Mouse (Mus musculus) brain, embryonic 18.5 days (tissue): ENCODE measurements around the gene Susd3.

Experiments
- DNase-seq: peaks from one replicate; pipeline ENCODE4 v3.0.0-alpha.2; 2012; ENCODE audit warnings: low read depth, low spot score

The Susd3 gene

DNA sequence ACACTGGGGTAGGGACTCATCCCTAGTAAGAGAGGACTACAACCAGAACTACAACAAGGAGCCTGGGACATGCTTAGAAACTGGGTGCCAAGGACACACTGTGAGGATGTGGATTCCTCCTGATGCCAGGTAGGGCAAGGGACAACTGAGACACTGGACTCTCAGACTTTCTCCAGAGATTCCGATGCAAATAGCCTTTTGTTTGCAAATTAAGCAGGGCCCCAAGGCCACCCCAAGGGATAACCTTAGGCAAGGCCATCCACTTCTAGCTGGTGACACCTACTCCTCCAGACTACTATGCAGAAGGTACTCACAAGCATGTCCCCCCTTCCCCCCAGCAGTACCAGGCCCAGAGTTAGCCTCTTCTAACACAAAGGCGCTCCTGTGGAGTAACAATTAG lies 1.9 kb downstream of the Susd3 start:
- no peak for DNase-seq

DNA sequence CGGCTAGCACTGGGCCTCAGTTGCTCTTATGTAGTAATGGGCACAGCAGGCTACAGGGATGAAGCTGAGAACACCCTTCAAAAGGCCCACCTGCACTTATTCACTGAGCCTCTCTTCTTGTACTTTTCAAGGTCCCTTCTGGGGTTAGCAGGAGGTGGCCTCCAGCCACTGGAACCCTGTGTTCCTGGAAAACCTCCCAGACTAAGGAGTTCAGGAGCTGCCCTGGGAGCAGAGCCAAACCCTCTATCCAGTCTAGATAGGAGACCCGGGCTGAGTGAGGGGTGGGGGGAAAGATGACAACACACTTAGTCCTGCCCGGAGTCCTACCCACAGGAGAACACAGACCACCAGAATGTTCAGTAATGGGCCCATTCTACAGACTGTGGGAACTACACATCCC lies 2.5 kb downstream of the Susd3 start:
- no peak for DNase-seq

DNA sequence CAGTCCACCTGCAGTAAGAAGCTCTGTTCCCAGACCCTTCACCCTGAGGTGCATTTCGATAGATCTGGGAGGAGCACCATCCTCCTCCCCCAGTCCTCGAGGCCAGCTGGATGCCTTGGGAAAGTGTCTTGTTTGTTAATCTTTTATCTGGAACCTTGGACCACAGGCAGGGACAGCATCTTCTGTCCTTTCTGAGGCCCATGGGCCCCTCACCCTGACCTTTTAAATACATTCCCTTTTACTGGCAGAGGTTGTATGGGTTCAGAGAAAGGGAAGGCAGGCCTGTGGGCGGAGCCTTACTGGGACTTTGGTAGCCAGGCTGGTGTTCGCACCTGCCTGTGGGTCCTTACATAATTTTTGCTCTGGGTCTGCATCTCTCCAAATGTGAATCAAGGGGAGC lies 3.3 kb downstream of the Susd3 start:
- no peak for DNase-seq

DNA sequence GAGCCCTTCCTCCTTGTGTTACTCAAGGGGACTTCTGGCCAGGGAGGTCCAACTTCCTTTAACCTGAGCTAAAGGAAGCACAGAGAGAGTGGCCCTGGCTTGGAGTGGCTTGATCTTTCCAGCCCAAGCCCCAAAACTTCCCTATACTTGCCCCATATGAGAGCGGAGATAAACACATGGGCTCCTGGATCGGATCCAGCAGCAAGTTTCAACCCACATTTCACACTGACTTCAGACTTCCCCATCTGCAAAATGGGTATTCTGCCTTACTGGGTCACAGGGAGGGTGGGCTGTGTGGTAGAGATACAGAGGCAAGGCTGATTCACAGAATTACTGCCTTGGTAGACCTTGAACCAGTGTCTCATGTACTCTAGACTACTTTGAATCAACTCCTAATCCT lies 5.0 kb downstream of the Susd3 start:
- no peak for DNase-seq

DNA sequence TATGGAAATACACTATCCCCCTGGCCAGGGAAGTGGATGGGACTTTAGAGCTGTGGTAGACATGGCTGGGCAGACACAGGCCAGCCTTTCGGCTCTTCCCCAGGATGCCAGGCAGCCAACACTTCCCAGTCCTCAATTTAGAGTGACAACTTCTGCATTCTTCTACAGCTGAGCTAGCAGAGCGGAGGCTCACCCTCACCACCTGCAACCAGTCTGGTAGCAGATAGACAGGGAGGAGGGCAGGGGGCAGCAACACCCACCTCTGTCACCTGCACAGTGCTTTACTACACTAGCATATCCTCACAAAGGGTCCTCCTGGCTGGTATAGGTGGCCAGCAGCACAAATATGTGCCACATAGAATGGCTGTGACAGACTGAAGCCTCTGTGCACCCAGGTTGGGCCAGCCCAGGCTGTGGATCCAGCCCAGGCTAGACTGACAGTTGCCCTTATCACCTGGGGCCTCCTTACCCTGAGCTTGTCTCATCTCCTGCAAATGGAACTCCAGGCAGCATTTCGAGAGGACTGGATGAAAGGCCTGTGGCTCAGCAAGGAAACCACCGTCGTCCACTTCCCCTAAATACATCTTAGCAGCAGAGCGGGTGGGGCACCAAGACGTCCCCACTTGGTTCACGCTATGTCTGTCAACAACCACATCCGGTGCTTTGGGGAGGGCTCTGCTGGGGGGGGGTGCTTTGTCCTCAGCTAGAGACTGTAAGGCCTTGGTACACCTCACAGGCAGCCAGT lies 6.0 kb downstream of the Susd3 start:
- no peak for DNase-seq

DNA sequence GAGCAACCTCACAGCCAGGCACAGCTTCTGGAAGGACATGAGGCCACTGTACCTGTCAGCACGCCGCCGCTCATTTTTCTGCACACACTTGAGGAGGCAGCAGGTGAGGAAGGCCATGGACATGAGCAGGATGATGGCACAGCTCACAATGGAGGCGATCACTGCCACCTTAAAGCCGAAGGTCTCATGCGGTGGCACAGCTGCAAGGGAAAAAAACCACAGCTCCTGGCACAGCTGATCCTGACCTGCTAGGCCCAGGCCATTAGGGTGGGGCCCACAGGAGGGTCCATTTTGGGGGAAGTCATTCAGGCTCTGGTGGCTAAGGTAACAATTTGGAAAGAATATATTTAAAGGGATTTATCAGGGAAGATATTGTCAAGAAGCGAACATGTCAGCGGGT lies 9.8 kb downstream of the Susd3 start:
- no peak for DNase-seq

DNA sequence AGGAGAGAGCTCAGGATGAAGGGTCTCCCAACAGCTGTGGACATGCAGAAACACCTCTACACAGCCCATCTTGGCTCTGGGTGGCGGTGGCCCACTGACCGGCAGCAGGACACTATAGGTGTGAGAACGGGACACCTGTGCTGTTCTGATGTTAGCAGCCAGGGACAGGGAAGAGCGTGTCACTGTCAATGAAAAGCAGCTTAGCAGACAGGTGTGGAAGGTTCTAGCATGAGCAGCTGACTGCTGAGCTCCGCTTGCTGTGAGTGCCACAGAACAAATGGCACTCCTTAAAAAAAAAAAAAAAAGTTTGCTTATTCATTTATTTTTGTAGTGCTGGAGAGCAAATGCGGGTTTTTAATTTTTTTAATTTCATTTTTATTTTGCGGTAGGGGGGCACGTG lies 10.9 kb downstream of the Susd3 start:
- DNase-seq, result no peak

DNA sequence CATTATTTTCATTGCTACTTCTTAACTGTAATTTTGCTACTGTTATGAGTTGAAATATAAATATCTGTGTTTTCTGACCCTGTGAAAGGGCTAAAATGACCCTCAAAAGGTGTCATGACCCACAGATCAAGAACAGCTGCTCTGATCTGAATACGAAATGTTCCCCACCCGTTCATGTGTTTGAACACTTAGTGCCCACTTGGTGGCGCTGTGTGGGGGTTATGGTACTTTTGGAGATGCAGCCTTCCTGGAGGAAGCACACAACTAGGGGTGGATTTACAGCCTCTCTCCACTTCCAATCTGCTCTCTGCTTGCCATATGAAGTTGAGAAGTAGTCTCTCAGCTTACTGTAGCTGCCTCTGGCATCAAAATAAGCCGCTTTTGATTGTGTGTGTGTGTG lies 13.8 kb downstream of the Susd3 start:
- DNase-seq, result no peak

DNA sequence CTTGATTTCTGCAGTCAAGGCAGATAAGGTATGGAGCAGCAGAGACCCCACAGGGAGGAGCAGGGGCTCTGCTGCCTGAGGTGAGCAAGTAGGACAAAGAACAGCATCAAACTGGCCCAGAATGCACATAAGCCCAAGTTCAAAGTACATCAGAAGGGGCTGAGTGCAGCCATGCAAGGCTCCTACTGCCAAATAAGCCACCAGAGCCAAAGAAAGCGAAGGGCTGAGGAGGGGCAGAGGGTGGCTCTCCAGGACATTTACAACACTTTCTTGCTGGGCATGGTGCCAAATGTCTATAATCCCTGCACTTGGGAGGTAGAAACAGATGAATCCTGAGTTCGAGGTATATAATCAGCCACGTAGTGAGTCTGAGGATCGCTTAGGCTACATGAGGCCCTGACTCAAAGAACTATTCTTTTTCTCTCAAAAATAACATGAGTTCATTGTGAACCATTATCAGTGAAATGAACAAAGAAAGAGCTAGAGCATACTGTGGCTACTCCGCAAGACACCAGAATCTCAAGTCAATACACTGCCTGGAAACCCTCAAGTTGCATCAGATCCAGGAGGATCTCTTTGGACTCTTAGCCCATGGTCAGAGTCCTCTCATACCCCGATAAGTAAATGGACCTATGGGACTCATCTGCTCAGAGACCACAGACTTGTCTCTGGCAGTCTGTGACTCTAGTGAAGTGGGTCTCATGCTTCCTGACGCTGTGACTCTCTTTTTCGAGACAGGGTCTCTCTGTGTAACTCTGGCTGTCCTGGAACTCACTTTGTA lies 14.5 kb downstream of the Susd3 start:
- DNase-seq, result no peak

DNA sequence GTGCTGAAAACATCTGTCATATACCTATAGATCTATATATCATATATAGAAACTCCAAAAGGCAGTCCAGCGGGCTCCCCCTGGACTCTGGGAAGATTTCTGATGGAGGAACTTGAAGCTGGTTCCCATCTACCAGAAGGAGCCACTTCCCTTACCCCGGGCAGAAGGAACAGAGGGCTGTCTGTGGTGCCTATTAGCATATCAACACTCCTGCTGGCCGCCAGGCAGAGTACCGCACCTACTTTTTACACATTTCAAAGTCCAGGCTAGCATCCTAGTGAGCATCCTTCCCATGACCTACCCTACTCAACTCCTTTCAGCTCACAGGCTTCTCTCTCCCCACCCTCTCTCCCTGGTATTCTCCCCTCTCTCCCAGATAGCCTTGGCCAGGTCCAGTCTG lies 22.9 kb downstream of the Susd3 start:
- no peak for DNase-seq

DNA sequence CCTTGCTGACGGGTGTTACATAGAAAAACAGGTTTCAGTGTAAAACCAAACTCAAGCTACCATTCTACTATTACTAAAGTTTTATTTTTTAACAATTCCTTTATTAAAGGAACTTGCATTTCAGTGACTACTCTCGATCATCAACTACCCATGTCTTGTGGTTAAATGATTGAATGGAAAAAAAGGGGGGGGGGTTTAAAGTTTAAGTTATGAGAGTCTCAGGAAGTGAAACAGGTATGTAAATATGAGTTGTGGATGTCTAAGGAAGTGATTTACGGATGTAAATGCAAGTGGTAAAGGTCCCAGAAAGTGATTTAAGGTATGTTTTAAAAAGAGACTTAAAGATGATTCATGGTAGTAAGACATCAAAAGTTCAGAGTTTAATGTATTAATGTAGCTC lies 23.3 kb downstream of the Susd3 start:
- DNase-seq, result no peak

DNA sequence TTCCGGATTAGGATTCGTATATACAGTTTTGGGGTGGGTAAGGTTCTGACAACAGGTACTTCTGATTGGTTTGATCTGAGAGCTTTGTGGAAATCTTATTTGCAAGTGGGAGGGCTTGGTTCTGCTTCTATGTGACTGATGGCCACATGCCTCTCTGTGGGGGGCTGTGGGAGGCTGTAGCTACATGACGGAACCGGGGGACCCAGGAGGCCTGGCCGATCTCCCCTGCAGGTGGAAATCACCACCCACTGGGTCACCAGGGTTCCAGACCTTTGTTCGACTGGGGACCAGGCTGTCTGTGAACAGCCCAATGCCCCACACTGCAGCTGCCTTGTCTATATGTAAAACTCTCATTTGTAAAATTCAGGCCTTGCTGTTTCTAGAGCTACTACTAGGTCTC lies 23.8 kb downstream of the Susd3 start:
- no peak for DNase-seq

DNA sequence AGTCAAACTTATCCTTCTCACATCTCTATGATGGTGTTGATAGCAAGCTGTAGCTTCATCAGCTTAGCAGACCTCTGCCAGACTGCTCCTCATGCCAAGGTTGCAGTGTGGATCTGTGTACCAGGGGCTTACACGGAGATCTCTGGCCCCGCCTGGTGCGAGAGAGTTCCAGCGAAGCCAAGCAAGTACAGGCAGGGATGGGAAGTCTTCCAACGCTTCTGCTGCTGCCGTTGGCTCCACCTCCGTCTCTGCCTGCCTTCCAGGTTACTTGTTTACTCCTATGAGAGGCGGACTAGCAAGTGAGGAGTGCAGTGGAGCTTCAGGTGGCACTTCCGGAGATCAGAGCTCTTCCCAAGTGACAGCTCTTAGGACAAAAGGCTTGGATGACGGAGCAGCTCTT lies 24.2 kb downstream of the Susd3 start:
- DNase-seq, result no peak

DNA sequence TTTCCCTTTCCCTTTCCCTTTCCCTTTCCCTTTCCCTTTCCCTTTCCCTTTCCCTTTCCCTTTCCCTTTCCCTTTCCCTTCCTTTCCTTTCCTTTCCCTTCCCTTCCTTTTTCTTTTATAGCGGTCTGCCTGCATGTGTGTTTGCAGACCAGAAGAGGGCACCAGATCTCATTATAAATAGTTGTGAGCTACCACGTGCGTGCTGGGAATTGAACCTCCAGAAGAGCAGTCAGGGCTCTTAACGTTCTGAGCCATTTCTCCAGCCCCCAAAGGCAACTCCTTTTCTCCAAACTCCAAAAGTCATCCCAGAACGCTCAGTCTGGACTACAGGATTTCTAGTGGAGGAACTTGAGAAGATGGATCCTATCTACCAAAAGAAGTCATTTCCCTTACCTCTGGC lies 27.6 kb downstream of the Susd3 start:
- no peak for DNase-seq

DNA sequence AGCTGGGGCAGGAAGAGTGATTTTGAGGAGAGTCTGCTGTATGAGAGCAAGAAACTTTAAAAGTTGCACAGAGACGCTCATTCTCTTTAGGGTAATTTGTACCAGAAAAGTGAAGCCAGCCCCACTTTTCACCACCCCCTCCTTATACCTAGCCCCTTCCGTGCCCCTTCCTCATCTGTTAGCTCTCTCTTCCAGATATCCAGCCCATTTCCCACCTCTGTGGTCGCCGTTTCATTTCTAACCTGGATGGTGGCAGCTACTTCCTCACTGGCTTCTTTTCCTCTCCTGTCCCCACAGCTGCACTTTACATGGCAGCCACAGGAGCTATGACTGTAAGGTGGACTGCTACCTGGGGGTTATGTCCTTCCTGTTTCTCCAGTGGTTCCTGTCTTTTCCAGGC lies 29.1 kb downstream of the Susd3 start:
- no peak for DNase-seq

DNA sequence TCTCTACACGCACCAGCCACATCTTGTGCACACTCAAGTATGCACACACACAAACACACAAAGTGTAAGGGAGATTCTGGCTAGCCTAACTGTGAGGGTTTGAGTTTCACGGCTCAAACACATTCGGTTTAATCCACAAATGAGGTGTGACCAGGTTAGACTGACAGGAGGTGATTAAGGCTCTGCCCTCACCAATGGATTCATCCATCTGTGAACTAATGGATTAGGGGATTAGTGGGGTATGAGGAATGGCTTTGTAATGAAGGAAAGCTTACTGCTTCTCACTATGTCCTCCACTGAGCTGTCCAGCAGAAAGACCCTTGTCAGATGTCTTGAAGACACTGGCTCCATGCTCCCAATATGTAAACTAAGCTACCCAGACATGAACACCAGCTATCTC lies 29.9 kb downstream of the Susd3 start:
- no peak for DNase-seq

DNA sequence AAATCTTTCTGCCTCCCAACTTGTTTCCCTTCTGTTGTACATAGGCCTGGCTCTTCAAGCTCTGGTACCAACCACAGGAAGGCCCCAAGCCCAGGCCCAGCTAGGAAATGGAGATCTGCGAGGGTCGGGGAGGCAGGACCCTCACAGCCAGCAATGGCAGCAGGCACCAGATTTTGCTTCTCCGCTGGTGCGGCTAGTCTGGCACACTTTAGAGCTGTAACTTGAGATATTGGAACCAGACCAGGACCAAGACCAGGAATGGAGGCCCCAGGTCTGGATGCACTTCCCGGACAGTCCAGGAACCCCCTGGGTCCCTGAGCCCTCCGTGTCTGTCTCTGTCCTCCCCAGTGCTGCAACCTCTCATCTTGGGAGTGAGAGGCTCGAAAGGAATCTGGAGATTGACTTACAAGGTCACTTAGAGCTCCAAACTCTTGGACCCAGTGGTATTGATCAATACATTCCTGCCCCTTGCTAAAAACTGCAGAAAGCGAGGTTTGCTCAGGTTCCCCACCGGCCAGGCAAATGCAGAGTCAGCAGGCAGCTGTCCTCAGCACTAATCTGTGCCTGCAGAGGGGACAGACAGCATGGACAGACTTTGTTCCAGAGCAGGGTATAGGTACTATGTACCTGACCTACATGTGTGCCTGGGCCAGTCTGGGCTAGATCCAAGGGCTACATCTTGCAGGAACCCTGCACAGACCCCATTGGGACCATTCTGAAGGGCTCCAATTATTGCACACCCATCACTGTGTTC lies 31.5 kb downstream of the Susd3 start:
- no peak for DNase-seq

DNA sequence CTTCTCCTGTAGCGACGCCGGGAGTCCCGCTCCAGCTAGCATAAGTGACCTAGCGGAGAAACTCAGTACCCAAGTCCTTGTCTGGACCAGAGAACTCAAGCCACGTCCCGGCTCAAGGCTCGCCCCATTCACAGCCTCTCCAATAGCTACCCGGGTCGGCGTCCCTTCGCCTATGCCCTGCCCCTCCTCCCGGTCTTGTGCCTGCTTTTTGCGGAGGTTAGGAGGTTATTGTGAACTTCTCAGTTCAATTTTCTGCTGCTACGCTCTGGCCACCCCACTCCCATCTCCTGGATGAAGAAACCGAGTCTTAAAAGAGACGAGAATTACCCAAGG lies 32.3 kb downstream of the Susd3 start:
- no peak for DNase-seq

DNA sequence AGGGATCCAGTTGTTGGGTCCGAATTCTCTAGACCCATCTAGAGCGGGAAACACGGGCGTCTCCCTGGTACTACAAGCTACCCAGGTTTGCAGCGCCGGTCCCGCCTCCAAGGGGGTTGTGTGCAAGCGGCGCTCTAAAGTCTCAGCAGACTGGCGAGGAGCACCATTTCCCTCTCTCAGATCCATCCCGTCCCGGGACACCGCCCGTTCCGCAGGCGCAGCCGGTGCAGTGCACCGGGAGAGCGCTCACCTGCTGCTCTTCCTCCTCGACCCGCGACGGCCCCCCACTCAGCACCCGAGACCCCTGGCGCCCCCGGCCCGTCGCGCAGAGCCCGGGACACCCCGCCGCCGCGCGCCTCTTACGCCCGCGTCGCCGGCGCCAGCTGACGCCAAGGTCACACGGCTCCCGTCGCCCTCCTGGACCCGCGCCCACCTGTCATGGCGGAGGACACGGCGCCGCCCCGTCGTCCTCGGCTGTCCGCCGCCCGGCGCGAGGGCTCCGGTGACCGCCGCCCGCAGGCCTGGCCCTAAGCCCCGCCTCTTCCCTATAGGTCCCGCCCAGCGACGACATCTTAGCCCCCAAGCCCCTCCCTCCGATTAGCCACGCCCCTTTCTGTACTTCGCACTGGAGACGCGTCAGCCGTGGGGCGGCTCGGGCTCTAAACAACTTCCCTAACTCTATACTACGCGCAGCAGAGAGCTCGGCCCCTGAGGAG lies 32.8 kb downstream of the Susd3 start, which contains the start of gene Card19:
Gene Card19 (minus strand): TSS at position 534 of the 716 bp plus-strand sequence.
- peak; percentile 59 for DNase-seq

DNA sequence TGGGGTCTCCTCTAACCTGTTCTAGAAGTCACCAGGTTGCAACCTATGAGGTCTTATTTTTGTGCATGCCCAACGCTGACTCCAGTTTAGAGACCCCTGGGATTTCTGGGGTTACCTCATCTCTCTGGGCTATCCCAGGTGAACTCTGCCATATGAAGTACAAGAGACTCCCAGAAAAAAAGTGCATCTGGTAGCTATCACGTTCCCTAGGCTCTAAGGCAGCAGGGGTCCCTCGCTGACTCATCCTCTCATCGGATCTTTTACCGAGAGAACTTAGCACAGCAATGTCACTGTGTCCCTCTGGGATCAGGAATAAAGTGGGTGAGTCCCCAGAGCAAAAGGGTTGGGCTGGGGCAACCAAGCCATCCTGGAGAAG lies 33.4 kb downstream of the Susd3 start:
- no peak for DNase-seq

DNA sequence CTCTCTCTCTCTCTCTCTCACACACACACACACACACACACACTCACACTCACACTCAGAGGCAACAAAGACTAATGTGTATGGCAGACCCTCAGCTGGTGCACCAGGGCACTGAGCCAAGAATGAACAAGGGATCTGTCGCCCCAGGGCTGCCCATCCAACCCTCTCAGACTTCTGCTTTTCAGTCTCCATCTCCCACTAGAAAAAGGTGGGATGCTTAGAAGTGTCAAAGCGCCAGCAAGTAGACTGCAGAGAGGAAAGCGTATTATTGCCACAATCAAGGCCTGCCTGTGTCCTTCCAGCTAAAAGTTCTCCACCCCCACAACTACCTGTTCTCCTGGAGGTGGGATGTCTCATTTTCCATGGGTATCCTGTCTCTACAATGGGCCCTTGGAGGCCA lies 34.1 kb downstream of the Susd3 start:
- no peak for DNase-seq

DNA sequence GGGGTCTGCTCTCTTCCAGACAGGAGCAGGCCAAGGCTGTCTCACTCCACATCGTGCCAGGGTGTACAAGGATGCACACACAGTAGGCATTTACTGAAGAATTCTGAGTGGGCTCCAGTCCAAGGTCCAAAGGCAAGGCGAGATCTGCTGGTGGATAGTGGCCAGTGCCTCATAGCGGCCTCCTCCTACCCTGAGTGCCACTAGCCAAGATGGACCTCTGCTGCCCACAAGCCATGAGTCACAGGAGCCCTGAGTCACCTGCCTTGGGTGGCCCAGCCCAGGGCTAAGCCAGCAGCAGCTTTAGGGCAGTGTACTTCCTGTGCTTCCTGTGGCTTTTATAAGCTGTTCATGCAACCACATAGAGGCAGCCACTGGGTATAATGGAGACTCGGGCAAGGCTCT lies 35.0 kb downstream of the Susd3 start:
- no peak for DNase-seq
